Mouse (Mus musculus) megakaryocyte, embryonic 14.5 days (primary cell): ENCODE measurements around the gene Baat.

Experiments used
- FLI1 ChIP-seq: IDR thresholded peaks from 2 replicates; pipeline ENCODE4 v1.6.1; 2012; ENCODE audit warnings: low read length, inconsistent platforms, mixed read lengths
- GATA1 ChIP-seq: IDR thresholded peaks from 3 replicates; pipeline ENCODE4 v1.6.1; 2012; ENCODE audit warnings: mixed read lengths, low read length, inconsistent platforms, borderline replicate concordance

DNA sequence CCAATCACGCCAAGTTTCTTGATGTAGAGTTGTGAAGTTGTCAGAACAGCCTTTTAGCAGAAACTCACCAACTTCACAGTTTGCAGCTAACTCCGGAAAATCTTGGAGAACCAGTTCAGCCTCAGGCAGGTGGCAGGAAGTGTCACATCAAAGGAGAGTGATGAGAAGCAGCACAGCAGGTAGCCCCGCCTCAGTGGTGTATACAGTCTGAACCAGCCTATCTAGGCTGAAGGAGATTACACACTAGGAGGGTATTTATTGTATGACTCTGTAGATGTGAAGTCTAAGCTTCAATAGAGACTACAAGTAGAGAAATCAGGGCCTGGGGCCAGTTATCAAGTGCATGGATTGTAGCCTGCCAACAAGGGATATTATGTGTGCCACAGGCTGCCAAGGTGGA is 25.5 kb downstream of the Baat start:
- TF ChIP-seq GATA1 (no peak), FLI1 (no peak)
